Comparison of ENCODE assay signal across 9 mouse cellular contexts in the genomic region with DNA sequence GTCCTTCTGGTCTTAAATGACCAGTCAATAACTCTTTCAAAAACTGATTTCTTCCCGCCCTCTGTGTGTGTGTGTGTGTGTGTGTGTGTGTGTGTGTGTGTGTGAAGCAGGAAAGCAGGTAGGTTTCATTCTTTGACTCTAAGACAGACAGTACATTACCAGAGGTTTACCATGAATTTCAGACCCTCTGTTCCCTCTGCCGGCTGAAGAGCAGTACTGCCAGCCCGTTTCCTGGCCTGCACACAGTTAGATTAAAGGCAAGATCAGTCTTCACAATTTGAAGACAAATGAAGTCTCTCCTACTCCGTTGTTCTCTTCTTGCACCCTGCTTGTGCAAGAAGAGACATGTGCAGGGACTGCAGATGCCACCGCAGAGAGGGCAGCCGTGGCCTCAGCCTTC.
DNase-seq lines count a peak whose midpoint lies in the region; ATAC-seq lines count a peak whose summit lies in the region.
"Had no signal": no experiment of that assay in that cellular context is flagged by ENCODE, and none has a peak within 500 bp of the region (broad histone marks: within the 10 kb centered on the region; RNA-seq: fewer than 3 reads in every experiment).

No protein-coding gene starts in this region.

- no peaks in the 10 kb centered on the region for H3K9me3 ChIP-seq in forebrain, embryonic 15.5 days
- no peaks in the 10 kb centered on the region for H3K9me3 ChIP-seq in forebrain, embryonic 11.5 days (ENCODE audit: control insufficient read depth, low read length)
- H3K9me3 ChIP-seq in midbrain, embryonic 14.5 days (ENCODE audit: control insufficient read depth, low read length): no peaks in the 10 kb centered on the region
- H3K9me3 ChIP-seq in midbrain, embryonic 10.5 days (replicated peaks): no peaks in the 10 kb centered on the region
- no peaks in the 10 kb centered on the region for H3K9me3 ChIP-seq in hindbrain, embryonic 16.5 days (ENCODE audit: control insufficient read depth, low read length)

- no peaks in the 10 kb centered on the region for H3K27me3 ChIP-seq in forebrain, embryonic 15.5 days
- H3K27me3 ChIP-seq in forebrain, embryonic 11.5 days (ENCODE audit: control insufficient read depth, insufficient read depth, low read length): no peaks in the 10 kb centered on the region
- no peaks in the 10 kb centered on the region for H3K27me3 ChIP-seq in midbrain, embryonic 14.5 days (ENCODE audit: control insufficient read depth, insufficient read depth, low read length)
- no peaks in the 10 kb centered on the region for H3K27me3 ChIP-seq in midbrain, embryonic 10.5 days (ENCODE audit: low read depth, poor library complexity, severe bottlenecking)
- H3K27me3 ChIP-seq in hindbrain, embryonic 16.5 days (replicated peaks; ENCODE audit: control insufficient read depth, insufficient read depth, low read length): no peaks in the 10 kb centered on the region
- H3K27me3 ChIP-seq: CH12.LX had no signal

- no peaks in the 10 kb centered on the region for H3K36me3 ChIP-seq in forebrain, embryonic 15.5 days
- H3K36me3 ChIP-seq in forebrain, embryonic 11.5 days (ENCODE audit: control insufficient read depth, insufficient read depth, low read length): no peaks in the 10 kb centered on the region
- H3K36me3 ChIP-seq in midbrain, embryonic 14.5 days (ENCODE audit: control insufficient read depth, insufficient read depth, low read length): no peaks in the 10 kb centered on the region
- no peaks in the 10 kb centered on the region for H3K36me3 ChIP-seq in midbrain, embryonic 10.5 days
- no peaks in the 10 kb centered on the region for H3K36me3 ChIP-seq in hindbrain, embryonic 16.5 days (ENCODE audit: control insufficient read depth, insufficient read depth, low read length)

- ATAC-seq in forebrain, embryonic 15.5 days (replicated peaks): 0 out of 2 replicates have a peak, but pooled peaks have one; percentile 61
- ATAC-seq in forebrain, embryonic 11.5 days (replicated peaks; ENCODE audit: low FRiP score): no peak
- no peak for ATAC-seq in midbrain, embryonic 14.5 days (ENCODE audit: low FRiP score, low TSS enrichment)
- peak; percentile 81 for ATAC-seq in hindbrain, embryonic 16.5 days

- 78% methylated on average over 6 of the region's 6 CpGs for WGBS in forebrain, embryonic 15.5 days
- 81% methylated on average over 6 of the region's 6 CpGs for WGBS in forebrain, embryonic 11.5 days
- WGBS in midbrain, embryonic 14.5 days: 76% methylated on average over 6 of the region's 6 CpGs
- WGBS in midbrain, embryonic 10.5 days: 77% methylated on average over 6 of the region's 6 CpGs
- WGBS in hindbrain, embryonic 16.5 days: 59% methylated on average over 6 of the region's 6 CpGs

- no peak overlapping the region for H3K27ac ChIP-seq in forebrain, embryonic 15.5 days (replicated peaks)
- no peak overlapping the region for H3K27ac ChIP-seq in forebrain, embryonic 11.5 days (ENCODE audit: low read depth, low read length)
- no peak overlapping the region for H3K27ac ChIP-seq in midbrain, embryonic 14.5 days (replicated peaks; ENCODE audit: low read depth, low read length)
- no peak overlapping the region for H3K27ac ChIP-seq in midbrain, embryonic 10.5 days (replicated peaks)
- no peak overlapping the region; the same call in 1 of the 2 replicates for H3K27ac ChIP-seq in hindbrain, embryonic 16.5 days (ENCODE audit: low read depth, low read length)

- DNase-seq in forebrain, embryonic 11.5 days (ENCODE audit: low spot score): no peak
- peak; percentile 59 for DNase-seq in midbrain, embryonic 14.5 days
- no peak for DNase-seq in midbrain, embryonic 10.5 days (ENCODE audit: low spot score)
- DNase-seq in right cerebral cortex, postnatal 36 days (ENCODE audit: low spot score in 2 of 2): peak; percentile 27 to 28
- DNase-seq in adipocyte (ENCODE audit: low spot score): no peak
- no peak for DNase-seq in spleen, adult 18-20 months

- H3K4me2 ChIP-seq in forebrain, embryonic 15.5 days (replicated peaks): no peak overlapping the region
- H3K4me2 ChIP-seq in forebrain, embryonic 11.5 days (ENCODE audit: low read depth, low read length, severe bottlenecking): no peak overlapping the region
- H3K4me2 ChIP-seq in midbrain, embryonic 14.5 days (ENCODE audit: low read length): no peak overlapping the region
- H3K4me2 ChIP-seq in hindbrain, embryonic 16.5 days (ENCODE audit: low read length): no peak overlapping the region

- no peak overlapping the region for H3K9ac ChIP-seq in forebrain, embryonic 15.5 days (replicated peaks)
- H3K9ac ChIP-seq in forebrain, embryonic 11.5 days (ENCODE audit: low read length): no peak overlapping the region
- H3K9ac ChIP-seq in midbrain, embryonic 14.5 days (replicated peaks; ENCODE audit: low read length): no peak overlapping the region
- H3K9ac ChIP-seq in hindbrain, embryonic 16.5 days (ENCODE audit: low read depth, low read length): no peak overlapping the region; the same call in 1 of the 2 replicates

- H3K4me3 ChIP-seq in forebrain, embryonic 15.5 days: no peak overlapping the region
- no peak overlapping the region for H3K4me3 ChIP-seq in forebrain, embryonic 11.5 days (ENCODE audit: low read depth, low read length)
- H3K4me3 ChIP-seq in midbrain, embryonic 14.5 days (replicated peaks; ENCODE audit: low read depth, low read length): no peak overlapping the region
- H3K4me3 ChIP-seq in midbrain, embryonic 10.5 days: no peak overlapping the region
- no peak overlapping the region for H3K4me3 ChIP-seq in hindbrain, embryonic 16.5 days (ENCODE audit: low read length)

- no peaks in the 10 kb centered on the region for H3K4me1 ChIP-seq in forebrain, embryonic 15.5 days
- H3K4me1 ChIP-seq in forebrain, embryonic 11.5 days (replicated peaks; ENCODE audit: control insufficient read depth, insufficient read depth, low read length): no peaks in the 10 kb centered on the region
- no peaks in the 10 kb centered on the region for H3K4me1 ChIP-seq in midbrain, embryonic 14.5 days (ENCODE audit: control insufficient read depth, insufficient read depth, low read length)
- no peaks in the 10 kb centered on the region for H3K4me1 ChIP-seq in midbrain, embryonic 10.5 days
- no peaks in the 10 kb centered on the region for H3K4me1 ChIP-seq in hindbrain, embryonic 16.5 days (ENCODE audit: control insufficient read depth, insufficient read depth, low read depth, low read length)

Comparison
In these comparisons a context has a peak if more than half of its experiments do, and no peak if none do; other contexts are left out.
1. ATAC-seq: peak in forebrain, embryonic 15.5 days (single experiment) and hindbrain, embryonic 16.5 days (single experiment); none in forebrain, embryonic 11.5 days (single experiment) and midbrain, embryonic 14.5 days (single experiment).
2. DNase-seq: peak in midbrain, embryonic 14.5 days (single experiment) and right cerebral cortex, postnatal 36 days (2 of 2); none in forebrain, embryonic 11.5 days (single experiment), midbrain, embryonic 10.5 days (single experiment), adipocyte (single experiment) and spleen, adult 18-20 months (0 of 2).